ENCODE assay signal across 10 mouse cellular contexts in the genomic region with DNA sequence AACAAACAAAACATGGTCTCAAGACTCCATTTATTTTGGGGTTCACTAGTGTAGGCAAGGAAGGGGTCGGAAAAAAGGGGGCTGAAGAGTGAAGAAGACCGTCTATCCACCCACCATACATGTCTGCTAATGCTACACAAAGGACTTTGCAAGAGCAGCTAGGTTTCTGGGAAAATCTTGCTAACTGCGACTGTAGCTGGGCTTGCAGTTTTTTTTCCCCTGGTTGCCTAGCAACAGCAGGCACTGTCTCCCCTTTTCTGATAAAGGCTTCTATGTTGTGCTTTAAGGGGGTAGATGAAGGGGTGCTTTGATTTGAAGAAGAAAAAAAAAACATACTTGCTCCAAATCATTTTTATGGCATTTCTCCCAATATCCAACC.
A peak's percentile ranks its signal among the peaks of the same experiment; 100 is the strongest.
DNase-seq lines count a peak whose midpoint lies in the region; ATAC-seq and TF ChIP-seq lines count a peak whose summit lies in the region.
"Had no signal": no experiment of that assay in that cellular context is flagged by ENCODE, and none has a peak within 500 bp of the region (broad histone marks: within the 10 kb centered on the region; RNA-seq: fewer than 3 reads in every experiment).

No protein-coding gene starts in this region.

- H3K27ac ChIP-seq in forebrain, embryonic 12.5 days, result peak overlapping the region; percentile 68
- H3K27ac ChIP-seq in hindbrain, postnatal 0 days, result peak overlapping the region; percentile 75
- H3K27ac ChIP-seq in neural tube, embryonic 12.5 days, result no peak overlapping the region
- H3K27ac ChIP-seq in limb, embryonic 10.5 days, result no peak overlapping the region
- H3K27ac ChIP-seq in cerebellum, adult 2 months (ENCODE audit: insufficient read depth, low read length), result no peak overlapping the region

- no peaks in the 10 kb centered on the region for H3K36me3 ChIP-seq in forebrain, embryonic 12.5 days (replicated peaks)
- H3K36me3 ChIP-seq in hindbrain, postnatal 0 days (ENCODE audit: insufficient read depth, low read length), result no peaks in the 10 kb centered on the region
- H3K36me3 ChIP-seq in neural tube, embryonic 12.5 days, result no peaks in the 10 kb centered on the region
- no peaks in the 10 kb centered on the region for H3K36me3 ChIP-seq in limb, embryonic 10.5 days

- no peak for TF ChIP-seq CTCF in hindbrain, postnatal 0 days (IDR thresholded peaks at IDR 0.05; ENCODE audit: low read depth)
- no peak for TF ChIP-seq CTCF in cerebellum, adult 2 months (IDR thresholded peaks at IDR 0.05; ENCODE audit: borderline replicate concordance, insufficient read depth, low read depth, low read length)

- H3K4me3 ChIP-seq in forebrain, embryonic 12.5 days (replicated peaks), result no peak overlapping the region
- no peak overlapping the region for H3K4me3 ChIP-seq in hindbrain, postnatal 0 days (ENCODE audit: low read length)
- no peak overlapping the region for H3K4me3 ChIP-seq in neural tube, embryonic 12.5 days
- H3K4me3 ChIP-seq in limb, embryonic 10.5 days, result no peak overlapping the region
- H3K4me3 ChIP-seq in cerebellum, adult 2 months (replicated peaks; ENCODE audit: insufficient read depth, low read depth, low read length), result no peak overlapping the region

- no peak overlapping the region for H3K4me2 ChIP-seq in forebrain, embryonic 12.5 days
- no peak overlapping the region for H3K4me2 ChIP-seq in hindbrain, postnatal 0 days (ENCODE audit: low read depth, low read length)
- H3K4me2 ChIP-seq in neural tube, embryonic 12.5 days (replicated peaks), result no peak overlapping the region

- no peak for TF ChIP-seq POLR2A in cerebellum, adult 2 months (IDR thresholded peaks at IDR 0.05; ENCODE audit: borderline replicate concordance, insufficient read depth, low read length)

- ATAC-seq in forebrain, embryonic 12.5 days (ENCODE audit: low FRiP score), result peak; percentile 75
- peak; percentile 80 for ATAC-seq in hindbrain, postnatal 0 days
- ATAC-seq in neural tube, embryonic 12.5 days (ENCODE audit: low FRiP score, low read depth), result peak; percentile 25; the same call in 1 of the 2 replicates
- ATAC-seq in inflammation-experienced regulatory T-cells, adult 6 months, result no peak

- H3K4me1 ChIP-seq in forebrain, embryonic 12.5 days, result peaks cover 21% of the 10 kb centered on the region
- peaks cover 12% of the 10 kb centered on the region; the same call in 1 of the 2 replicates for H3K4me1 ChIP-seq in hindbrain, postnatal 0 days (ENCODE audit: insufficient read depth, low read length)
- H3K4me1 ChIP-seq in neural tube, embryonic 12.5 days, result peaks cover 13% of the 10 kb centered on the region
- peaks cover 27% of the 10 kb centered on the region for H3K4me1 ChIP-seq in limb, embryonic 10.5 days
- H3K4me1 ChIP-seq in cerebellum, adult 2 months (ENCODE audit: control insufficient read depth, insufficient read depth, low read length), result no peaks in the 10 kb centered on the region

- DNase-seq in brain, adult 2 months (ENCODE audit: low read depth, low spot score), result peak; percentile 93
- DNase-seq in hindbrain, postnatal 0 days (ENCODE audit: low spot score), result peak; percentile 90
- no peak for DNase-seq in limb, embryonic 10.5 days (ENCODE audit: low spot score)
- DNase-seq in cerebellum, adult 2 months, result no peak
- no peak for DNase-seq in yolk sac, embryonic 10.5 days (ENCODE audit: low spot score)
- DNase-seq: lung, postnatal 36 days; thymus, postnatal 36 days had no signal

- WGBS in forebrain, embryonic 12.5 days, result 45% methylated on average over 3 of the region's 3 CpGs
- WGBS in hindbrain, postnatal 0 days, result 27% methylated on average over 3 of the region's 3 CpGs
- WGBS in neural tube, embryonic 12.5 days, result 42% methylated on average over 3 of the region's 3 CpGs
- WGBS in limb, embryonic 10.5 days, result 71% methylated on average over 3 of the region's 3 CpGs
- WGBS in cerebellum, adult 2 months, result 56% methylated on average over 3 of the region's 3 CpGs

- no peak overlapping the region for H3K9ac ChIP-seq in forebrain, embryonic 12.5 days
- H3K9ac ChIP-seq in hindbrain, postnatal 0 days (replicated peaks; ENCODE audit: low read length), result 0 out of 2 replicates have a peak overlapping the region, but pooled peaks have one; percentile 10
- H3K9ac ChIP-seq in neural tube, embryonic 12.5 days, result no peak overlapping the region

- H3K9me3 ChIP-seq in forebrain, embryonic 12.5 days, result no peaks in the 10 kb centered on the region
- H3K9me3 ChIP-seq in hindbrain, postnatal 0 days (ENCODE audit: low read length), result no peaks in the 10 kb centered on the region
- H3K9me3 ChIP-seq in neural tube, embryonic 12.5 days, result no peaks in the 10 kb centered on the region
- H3K9me3 ChIP-seq in limb, embryonic 10.5 days (replicated peaks), result no peaks in the 10 kb centered on the region

- H3K27me3 ChIP-seq in forebrain, embryonic 12.5 days, result no peaks in the 10 kb centered on the region
- H3K27me3 ChIP-seq in hindbrain, postnatal 0 days (ENCODE audit: insufficient read depth, low read length), result no peaks in the 10 kb centered on the region
- H3K27me3 ChIP-seq in neural tube, embryonic 12.5 days (replicated peaks), result no peaks in the 10 kb centered on the region
- H3K27me3 ChIP-seq in limb, embryonic 10.5 days (ENCODE audit: low read depth, poor library complexity, severe bottlenecking), result no peaks in the 10 kb centered on the region
- no peaks in the 10 kb centered on the region for H3K27me3 ChIP-seq in cerebellum, adult 2 months (ENCODE audit: control insufficient read depth, insufficient read depth, low read length)

Comparison
In these comparisons a context has a peak if more than half of its experiments do, and no peak if none do; other contexts are left out.
1. DNase-seq: peak in brain, adult 2 months (single experiment) and hindbrain, postnatal 0 days (single experiment); none in limb, embryonic 10.5 days (single experiment), cerebellum, adult 2 months (0 of 2) and yolk sac, embryonic 10.5 days (single experiment).
2. H3K27ac ChIP-seq: peak in forebrain, embryonic 12.5 days (single experiment) and hindbrain, postnatal 0 days (single experiment); none in neural tube, embryonic 12.5 days (single experiment), limb, embryonic 10.5 days (single experiment) and cerebellum, adult 2 months (single experiment).